Mouse (Mus musculus): ENCODE results near the gene Olfr1013.

Olfr1013 gene

GRCm38 (mm10) chr2:85766798-85767197 lies at the start of gene Olfr1013:
Gene Olfr1013 (plus strand): TSS chr2:85767098.
- no peak for DNase-seq (ENCODE audit: low read depth, low spot score)

- DNase-seq (ENCODE audit: low read depth, low spot score) = peak; percentile 11
These were observed 41.1 kb upstream of the Olfr1013 start for GRCm38 (mm10) chr2:85725793-85726192.

GRCm38 (mm10) chr2:85753822-85754221 lies 13.1 kb upstream of the Olfr1013 start:
- no peak for DNase-seq (ENCODE audit: low read depth, low spot score)

GRCm38 (mm10) chr2:85762666-85763065 lies 4.2 kb upstream of the Olfr1013 start, which contains the start of gene Olfr1012:
Gene Olfr1012 (minus strand): TSS chr2:85762766.
- DNase-seq (ENCODE audit: low read depth, low spot score) = no peak

- DNase-seq (ENCODE audit: low read depth, low spot score) = no peak
These were observed 5.5 kb downstream of the Olfr1013 start, which contains the start of gene Olfr1014 for GRCm38 (mm10) chr2:85772413-85772812. Gene Olfr1014 (plus strand): TSS chr2:85772713.

- no peak for DNase-seq (ENCODE audit: low read depth, low spot score)
These were observed 14.8 kb downstream of the Olfr1013 start, which contains the start of gene Olfr1015 for GRCm38 (mm10) chr2:85781717-85782116. Gene Olfr1015 (plus strand): TSS chr2:85782017.

GRCm38 (mm10) chr2:85792331-85792730 lies 25.4 kb downstream of the Olfr1013 start:
- DNase-seq (ENCODE audit: low read depth, low spot score) = no peak

GRCm38 (mm10) chr2:85802444-85802843 lies 35.5 kb downstream of the Olfr1013 start, which contains the start of gene Olfr1016:
Gene Olfr1016 (minus strand): TSS chr2:85802544.
- DNase-seq (ENCODE audit: low read depth, low spot score) = no peak

GRCm38 (mm10) chr2:85804501-85804900 lies 37.6 kb downstream of the Olfr1013 start:
- DNase-seq (ENCODE audit: low read depth, low spot score) = no peak

GRCm38 (mm10) chr2:85818179-85818578 lies 51.3 kb downstream of the Olfr1013 start, which contains the start of gene Olfr1018:
Gene Olfr1018 (plus strand): TSS chr2:85818479.
- DNase-seq (ENCODE audit: low read depth, low spot score) = no peak

Data from CD4-positive, CD25-positive, alpha-beta regulatory T cell, adult 2 months (primary cell).